Mouse (Mus musculus) heart, adult 11 months (tissue): ENCODE results near the gene Gpatch3.

Source experiments
- DNase-seq: peaks from one replicate; pipeline ENCODE4 v3.0.0; 2022

Gpatch3 gene

GRCm38 (mm10) chr4:133625621-133626071, 51.1 kb downstream of the Gpatch3 start:
- peak; percentile 99 for DNase-seq

- no peak for DNase-seq
Observed at GRCm38 (mm10) chr4:133626221-133626620, 51.7 kb downstream of the Gpatch3 start.

GRCm38 (mm10) chr4:133626621-133627020, 52.1 kb downstream of the Gpatch3 start:
- peak; percentile 92 for DNase-seq

- DNase-seq, result peak; percentile 87
Observed at GRCm38 (mm10) chr4:133627039-133627438, 52.5 kb downstream of the Gpatch3 start.

- no peak for DNase-seq
Observed at GRCm38 (mm10) chr4:133628517-133628916, 54.0 kb downstream of the Gpatch3 start.

GRCm38 (mm10) chr4:133629191-133629590, 54.6 kb downstream of the Gpatch3 start:
- no peak for DNase-seq

- DNase-seq, result peak; percentile 91
Observed at GRCm38 (mm10) chr4:133630326-133630920, 55.9 kb downstream of the Gpatch3 start.

- peak; percentile 97 for DNase-seq
Observed at GRCm38 (mm10) chr4:133631071-133631768, 56.7 kb downstream of the Gpatch3 start.

- DNase-seq, result peak; percentile 94
Observed at GRCm38 (mm10) chr4:133631769-133632411, 57.3 kb downstream of the Gpatch3 start.

GRCm38 (mm10) chr4:133632483-133633327, 58.2 kb downstream of the Gpatch3 start:
- peak; percentile 90 for DNase-seq

GRCm38 (mm10) chr4:133633332-133634042, 58.9 kb downstream of the Gpatch3 start:
- DNase-seq, result peak; percentile 99
